Mouse (Mus musculus) ES-Bruce4 (cell line): ENCODE data around the gene Pde4dip. TPM values are rescaled to one million over a fixed set of nuclear protein-coding genes. Genes with fewer than 3 reads are reported as not detected.

Experiments used
- H3K27ac ChIP-seq: 2 replicates; pipeline ENCODE4 v1.5.1; 2012; ENCODE audit warnings: low read length, inconsistent platforms; ENCODE audit not compliant: insufficient read depth
- H3K27me3 ChIP-seq: 2 replicates; pipeline ENCODE4 v1.6.1; 2012; ENCODE audit warnings: mild to moderate bottlenecking, low read length, inconsistent platforms; ENCODE audit not compliant: control insufficient read depth, poor library complexity, insufficient read depth, severe bottlenecking
- H3K36me3 ChIP-seq: 2 replicates; pipeline ENCODE4 v1.6.1; 2012; ENCODE audit warnings: inconsistent platforms, mild to moderate bottlenecking, low read length, moderate library complexity; ENCODE audit not compliant: control insufficient read depth, poor library complexity, insufficient read depth, severe bottlenecking
- H3K4me1 ChIP-seq: one replicate; pipeline ENCODE4 v1.8.1; 2011; ENCODE audit warnings: low read length; ENCODE audit not compliant: control insufficient read depth, insufficient read depth
- H3K4me3 ChIP-seq: 2 replicates; pipeline ENCODE4 v1.5.1; 2011; ENCODE audit warnings: low read depth, mild to moderate bottlenecking, low read length
- H3K9ac ChIP-seq: 2 replicates; pipeline ENCODE4 v1.6.1; 2012; ENCODE audit warnings: low read depth, mild to moderate bottlenecking, inconsistent platforms; ENCODE audit not compliant: poor library complexity, severe bottlenecking
- H3K9me3 ChIP-seq: replicated peaks from 2 replicates; pipeline ENCODE4 v1.6.1; 2012; ENCODE audit warnings: mild to moderate bottlenecking, low read length, inconsistent platforms; ENCODE audit not compliant: control insufficient read depth, poor library complexity, insufficient read depth, severe bottlenecking
- CTCF ChIP-seq: IDR thresholded peaks from one replicate; pipeline ENCODE4 v1.8.1; 2011; ENCODE audit warnings: low read depth, low read length
- EP300 ChIP-seq: IDR thresholded peaks from 2 replicates; pipeline ENCODE4 v1.6.1; 2011; ENCODE audit warnings: low read depth, low read length; ENCODE audit not compliant: insufficient read depth
- POLR2A ChIP-seq: IDR thresholded peaks from one replicate; pipeline ENCODE4 v1.8.1; 2011; ENCODE audit warnings: low read length; ENCODE audit not compliant: insufficient read depth
- polyA plus RNA-seq: library from polyadenylated mRNA; stranded (reverse); fragments of >200 nt; gene quantifications from 2 replicates; pipeline ENCODE4 v1.2.4, GENCODE M21; 2011; ENCODE audit warnings: low read depth; ENCODE audit not compliant: missing spikeins, insufficient read depth, insufficient read length

Pde4dip gene
- polyA plus RNA-seq, 1 experiment = 16.8 TPM

- H3K36me3 ChIP-seq = no peaks in the 10 kb centered on the region
- no peaks in the 10 kb centered on the region for H3K4me1 ChIP-seq
- no peaks in the 10 kb centered on the region for H3K9me3 ChIP-seq
- H3K4me3 ChIP-seq = no peak overlapping the region
- H3K9ac ChIP-seq = no peak overlapping the region
- TF ChIP-seq CTCF = no peak
- TF ChIP-seq EP300 = no peak
- no peak for TF ChIP-seq POLR2A
- no peaks in the 10 kb centered on the region for H3K27me3 ChIP-seq
- no peak overlapping the region for H3K27ac ChIP-seq
These were observed 84.8 kb downstream of the Pde4dip start for GRCm38 (mm10) chr3:97803675-97804074.

- Histone ChIP-seq H3K4me1 (no peaks in the 10 kb centered on the region), H3K27me3 (no peaks in the 10 kb centered on the region), H3K9ac (no peak overlapping the region), H3K27ac (no peak overlapping the region), H3K36me3 (no peaks in the 10 kb centered on the region), H3K4me3 (no peak overlapping the region), H3K9me3 (no peaks in the 10 kb centered on the region)
- no peak for TF ChIP-seq CTCF
- TF ChIP-seq EP300 = no peak
- no peak for TF ChIP-seq POLR2A
These were observed 85.6 kb downstream of the Pde4dip start for GRCm38 (mm10) chr3:97802927-97803326.

- Histone ChIP-seq H3K36me3 (no peaks in the 10 kb centered on the region), H3K9me3 (no peaks in the 10 kb centered on the region)
- no peak for TF ChIP-seq CTCF
- no peak for TF ChIP-seq EP300
- no peak for TF ChIP-seq POLR2A
These were observed 86.2 kb downstream of the Pde4dip start for GRCm38 (mm10) chr3:97802297-97802696.

GRCm38 (mm10) chr3:97801178-97801699 is 87.3 kb downstream of the Pde4dip start:
- Histone ChIP-seq H3K4me1 (no peaks in the 10 kb centered on the region), H3K9ac (no peak overlapping the region), H3K36me3 (no peaks in the 10 kb centered on the region), H3K27ac (no peak overlapping the region), H3K27me3 (no peaks in the 10 kb centered on the region), H3K4me3 (no peak overlapping the region), H3K9me3 (no peaks in the 10 kb centered on the region)
- TF ChIP-seq EP300 = no peak
- TF ChIP-seq CTCF = no peak
- no peak for TF ChIP-seq POLR2A

More at GRCm38 (mm10) chr3:97802297-97802696, 86.2 kb downstream of the Pde4dip start:
- Histone ChIP-seq H3K4me3 (no peak overlapping the region), H3K27ac (no peak overlapping the region), H3K4me1 (no peaks in the 10 kb centered on the region), H3K9ac (no peak overlapping the region), H3K27me3 (no peaks in the 10 kb centered on the region)

GRCm38 (mm10) chr3:97800657-97801056 is 87.8 kb downstream of the Pde4dip start:
- TF ChIP-seq CTCF (no peak), EP300 (no peak), POLR2A (no peak)
- no peaks in the 10 kb centered on the region for H3K4me1 ChIP-seq

GRCm38 (mm10) chr3:97800004-97800403 is 88.5 kb downstream of the Pde4dip start:
- Histone ChIP-seq H3K4me1 (no peaks in the 10 kb centered on the region), H3K9ac (no peak overlapping the region), H3K9me3 (no peaks in the 10 kb centered on the region), H3K36me3 (no peaks in the 10 kb centered on the region), H3K4me3 (no peak overlapping the region), H3K27ac (no peak overlapping the region), H3K27me3 (no peaks in the 10 kb centered on the region)
- TF ChIP-seq CTCF = no peak

More at GRCm38 (mm10) chr3:97800657-97801056, 87.8 kb downstream of the Pde4dip start:
- Histone ChIP-seq H3K36me3 (no peaks in the 10 kb centered on the region), H3K9ac (no peak overlapping the region), H3K4me3 (no peak overlapping the region), H3K9me3 (no peaks in the 10 kb centered on the region), H3K27me3 (no peaks in the 10 kb centered on the region), H3K27ac (no peak overlapping the region)
